Mouse (Mus musculus): ENCODE measurements around the gene Ptprcap.

DNA sequence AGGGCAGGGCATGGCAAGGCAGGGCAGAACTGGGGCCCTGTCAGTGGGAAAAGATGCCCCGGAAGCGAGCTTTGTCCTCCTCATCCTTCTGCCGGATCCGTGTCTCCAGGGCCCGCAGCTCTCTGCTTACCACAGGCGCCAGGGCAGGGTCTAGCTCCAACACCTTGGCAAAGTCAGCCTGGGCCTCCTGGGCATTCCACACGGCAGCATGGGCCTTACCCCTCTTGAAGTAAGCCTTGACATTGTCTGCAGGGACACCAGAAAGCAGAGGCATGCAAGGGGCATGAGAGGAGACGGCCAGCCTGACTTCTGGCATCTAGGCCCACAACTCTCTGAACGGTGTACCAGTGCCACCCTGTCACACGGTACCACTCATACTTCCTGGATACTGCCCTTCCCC lies 38.9 kb upstream of the Ptprcap start:
- TF ChIP-seq POLR2A (IDR thresholded peaks at IDR 0.05; ENCODE audit: insufficient read depth, low read depth, low read length) = no peak
- TF ChIP-seq CTCF (IDR thresholded peaks at IDR 0.05) = no peak
- TF ChIP-seq EP300 (IDR thresholded peaks at IDR 0.05; ENCODE audit: insufficient read depth, low read depth, low read length) = no peak
